Mouse (Mus musculus): ENCODE results near the gene Myl10.

DNA sequence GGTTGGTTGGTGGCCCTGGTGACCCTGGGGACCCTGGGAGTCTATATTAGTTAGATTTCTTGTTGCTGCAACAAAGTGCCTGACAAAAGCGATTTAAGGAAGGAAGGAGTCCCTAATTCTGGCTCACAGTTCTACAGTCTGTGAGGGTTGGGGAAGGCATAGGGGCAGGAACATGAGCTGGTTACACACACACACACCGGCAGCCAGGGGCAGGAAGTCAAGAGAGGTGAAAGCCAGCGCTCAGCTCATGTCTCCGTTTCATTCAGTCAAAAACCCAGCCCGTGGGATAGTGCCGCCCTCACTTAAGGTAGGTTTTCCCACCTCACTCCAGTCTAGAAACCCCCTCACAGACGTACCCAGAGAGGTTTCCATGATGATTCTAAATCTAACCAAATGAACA is 472 bp downstream of the Myl10 start:
- no peak for TF ChIP-seq E2F4 (IDR thresholded peaks at IDR 0.05; ENCODE audit: insufficient replicate concordance, low read depth, low read length)
- no peak for TF ChIP-seq CTCF (conservative IDR thresholded peaks at IDR 0.05 in 1 of 2, IDR thresholded peaks at IDR 0.05 in 1 of 2; ENCODE audit: low read depth in 2 of 2, low read length in 2 of 2)
- TF ChIP-seq TBP (conservative IDR thresholded peaks at IDR 0.05; ENCODE audit: low read depth, low read length), result no peak
- no peak for TF ChIP-seq JUN (IDR thresholded peaks at IDR 0.05; ENCODE audit: insufficient read depth, low read depth, low read length)
- TF ChIP-seq SMC3 (IDR thresholded peaks at IDR 0.05; ENCODE audit: low read depth, low read length), result no peak
- TF ChIP-seq MAFK (IDR thresholded peaks at IDR 0.05; ENCODE audit: insufficient replicate concordance, low read length), result no peak
